Mouse (Mus musculus) right cerebral cortex, postnatal 4 days (tissue): ENCODE measurements around the gene Serpinb1a.

Experiments used
- DNase-seq: peaks from one replicate; pipeline ENCODE4 v3.0.0-alpha.2; 2022

The Serpinb1a gene

DNA sequence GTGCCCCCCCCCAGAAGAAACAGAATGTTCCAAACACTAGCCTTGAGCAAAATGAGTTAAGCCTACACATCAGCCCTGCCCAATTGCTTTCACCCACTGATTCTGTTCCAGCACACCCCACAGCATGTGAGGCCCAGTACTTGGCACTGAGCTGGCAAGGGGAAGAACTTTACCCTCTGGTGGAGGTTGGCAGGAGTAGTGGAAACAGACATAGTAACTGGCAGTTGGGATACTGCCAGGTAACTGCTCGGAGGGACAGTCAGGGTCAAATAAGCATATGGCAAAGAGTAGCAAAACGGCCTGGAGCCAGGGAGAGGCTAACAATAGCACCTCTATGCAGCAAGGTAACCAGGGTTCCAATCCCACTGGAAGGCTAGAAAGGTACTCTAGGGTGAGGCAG is 56.4 kb downstream of the Serpinb1a start:
- DNase-seq, result no peak
